Mouse (Mus musculus): ENCODE measurements around the gene Pbx1.

DNA sequence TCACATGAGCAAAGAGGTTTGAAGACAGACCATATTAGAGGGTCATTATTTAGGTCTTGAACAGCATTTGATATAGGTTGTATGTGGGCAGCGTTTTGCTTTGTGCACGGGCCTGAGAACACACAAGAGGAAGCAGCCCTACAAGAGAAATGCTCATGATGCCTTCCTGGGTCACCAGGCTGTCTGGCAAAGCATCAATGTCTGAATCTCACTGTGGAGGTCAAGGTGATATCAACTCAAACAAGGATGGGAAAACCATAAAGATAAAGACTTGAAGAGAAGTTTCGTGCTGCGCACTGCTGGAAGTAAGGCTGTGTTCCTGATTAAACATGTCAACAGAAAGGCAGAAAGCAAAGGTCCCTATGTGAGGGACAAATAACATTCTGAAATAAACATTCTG, 157.8 kb downstream of the Pbx1 start:
- no peak for TF ChIP-seq MAFK (IDR thresholded peaks at IDR 0.05; ENCODE audit: insufficient read depth, low read depth, low read length)
- TF ChIP-seq ZNF384 (IDR thresholded peaks at IDR 0.05; ENCODE audit: low read depth, low read length), result no peak

All from ES-E14 (cell line).